Mouse (Mus musculus): ENCODE measurements around the gene Ccnb3.

- TF ChIP-seq MAX (IDR thresholded peaks at IDR 0.05; ENCODE audit: low read length), result no peak
- no peak for TF ChIP-seq ZMIZ1 (IDR thresholded peaks at IDR 0.05; ENCODE audit: low read depth, low read length)
- no peak for TF ChIP-seq MXI1 (IDR thresholded peaks at IDR 0.05; ENCODE audit: low read depth, low read length)
- TF ChIP-seq NRF1 (IDR thresholded peaks at IDR 0.05; ENCODE audit: low read depth, low read length), result no peak
- TF ChIP-seq CTCF (conservative IDR thresholded peaks at IDR 0.05 in 1 of 2, IDR thresholded peaks at IDR 0.05 in 1 of 2; ENCODE audit: low read depth in 2 of 2, low read length in 2 of 2), result no peak
- TF ChIP-seq HCFC1 (IDR thresholded peaks at IDR 0.05; ENCODE audit: low read depth, low read length), result no peak
- TF ChIP-seq GABPA (IDR thresholded peaks at IDR 0.05; ENCODE audit: insufficient replicate concordance, low read depth, low read length), result no peak
- no peak for TF ChIP-seq EP300 (IDR thresholded peaks at IDR 0.05; ENCODE audit: low read length)
- no peak for TF ChIP-seq MYC (IDR thresholded peaks at IDR 0.05; ENCODE audit: low read depth, low read length)
- TF ChIP-seq POLR2A (IDR thresholded peaks at IDR 0.05; ENCODE audit: low read depth, low read length), result no peak
- TF ChIP-seq TCF12 (IDR thresholded peaks at IDR 0.05; ENCODE audit: low read depth, low read length), result no peak
- TF ChIP-seq MEF2A (IDR thresholded peaks at IDR 0.05; ENCODE audit: borderline replicate concordance, low read depth, low read length), result no peak
- no peak for TF ChIP-seq SIN3A (IDR thresholded peaks at IDR 0.05; ENCODE audit: low read length)
These were observed 16.2 kb upstream of the Ccnb3 start for GRCm38 (mm10) chrX:7057634-7058033.

All from CH12.LX (cell line).